Mouse (Mus musculus) liver, postnatal 0 days (tissue): ENCODE measurements around the gene Myh9. TPM values are rescaled to one million over a fixed set of nuclear protein-coding genes. Genes with fewer than 3 reads are reported as not detected.

Source experiments
- ATAC-seq: fragments of 200-750 bp; cut with Nextera tagmentation; 2 replicates; pipeline ENCODE4 v1.8.0; 2017; ENCODE audit warnings: mild to moderate bottlenecking, moderate library complexity
- DNase-seq: peaks from one replicate; pipeline ENCODE4 v3.0.0-alpha.2; 2016
- H3K27ac ChIP-seq: fragments of 300-500 bp; sonication (generic); 2 replicates; pipeline ENCODE4 v1.5.1; 2014; ENCODE audit warnings: antibody characterized with exemption, moderate library complexity, mild to moderate bottlenecking, low read depth
- H3K27me3 ChIP-seq: fragments of 300-500 bp; sonication (generic); 2 replicates; pipeline ENCODE4 v1.6.1; 2014; ENCODE audit warnings: low read length, control low read depth, mixed read lengths; ENCODE audit not compliant: insufficient read depth
- H3K36me3 ChIP-seq: fragments of 300-500 bp; sonication (generic); replicated peaks from 2 replicates; pipeline ENCODE4 v1.6.1; 2014; ENCODE audit warnings: mild to moderate bottlenecking, control low read depth, low read length, moderate library complexity, mixed read lengths; ENCODE audit not compliant: insufficient read depth
- H3K4me1 ChIP-seq: fragments of 300-500 bp; sonication (generic); 2 replicates; pipeline ENCODE4 v1.6.1; 2014; ENCODE audit warnings: antibody characterized with exemption, mild to moderate bottlenecking, control low read depth; ENCODE audit not compliant: insufficient read depth
- H3K4me2 ChIP-seq: fragments of 300-500 bp; sonication (generic); 2 replicates; pipeline ENCODE4 v1.6.1; 2014; ENCODE audit warnings: low read depth, mild to moderate bottlenecking, low read length, moderate library complexity, mixed read lengths
- H3K4me3 ChIP-seq: fragments of 300-500 bp; sonication (generic); 2 replicates; pipeline ENCODE4 v1.5.1; 2014; ENCODE audit warnings: low read depth, low read length
- H3K9ac ChIP-seq: fragments of 300-500 bp; sonication (generic); replicated peaks from 2 replicates; pipeline ENCODE4 v1.6.1; 2014; ENCODE audit warnings: mild to moderate bottlenecking, moderate library complexity
- H3K9me3 ChIP-seq: fragments of 300-500 bp; sonication (generic); 2 replicates; pipeline ENCODE4 v1.6.1; 2016; ENCODE audit warnings: mild to moderate bottlenecking, control low read depth, low read length, mixed read lengths
- CTCF ChIP-seq: sonication (generic); IDR thresholded peaks from 2 replicates; pipeline ENCODE4 v1.5.1; 2016; ENCODE audit warnings: antibody characterized with exemption, low read depth
- EP300 ChIP-seq: IDR thresholded peaks from 2 replicates; pipeline ENCODE4 v1.6.1; 2016; ENCODE audit warnings: antibody characterized with exemption, low read depth, mild to moderate bottlenecking
- WGBS: fragments of 180-500 bp; shearing (Covaris S2); extraction: QIAGEN DNeasy Blood & Tissue Kit; methylation state at CpG from one replicate; pipeline ENCODE4 v1.1.7; 2014; ENCODE audit not compliant: insufficient replicate concordance; 5-methylcytosine and 5-hydroxymethylcytosine counted together
- polyA plus RNA-seq: library from polyadenylated mRNA; unstranded; fragments of >200 nt; fragmentation: Nextera tagmentation; extraction: Ambion mirVana; gene quantifications from 2 replicates; pipeline ENCODE4 v1.2.1, GENCODE M21; 2015

Myh9 gene
- polyA plus RNA-seq, 1 experiment from 2014 or later = 22.4 TPM

DNA sequence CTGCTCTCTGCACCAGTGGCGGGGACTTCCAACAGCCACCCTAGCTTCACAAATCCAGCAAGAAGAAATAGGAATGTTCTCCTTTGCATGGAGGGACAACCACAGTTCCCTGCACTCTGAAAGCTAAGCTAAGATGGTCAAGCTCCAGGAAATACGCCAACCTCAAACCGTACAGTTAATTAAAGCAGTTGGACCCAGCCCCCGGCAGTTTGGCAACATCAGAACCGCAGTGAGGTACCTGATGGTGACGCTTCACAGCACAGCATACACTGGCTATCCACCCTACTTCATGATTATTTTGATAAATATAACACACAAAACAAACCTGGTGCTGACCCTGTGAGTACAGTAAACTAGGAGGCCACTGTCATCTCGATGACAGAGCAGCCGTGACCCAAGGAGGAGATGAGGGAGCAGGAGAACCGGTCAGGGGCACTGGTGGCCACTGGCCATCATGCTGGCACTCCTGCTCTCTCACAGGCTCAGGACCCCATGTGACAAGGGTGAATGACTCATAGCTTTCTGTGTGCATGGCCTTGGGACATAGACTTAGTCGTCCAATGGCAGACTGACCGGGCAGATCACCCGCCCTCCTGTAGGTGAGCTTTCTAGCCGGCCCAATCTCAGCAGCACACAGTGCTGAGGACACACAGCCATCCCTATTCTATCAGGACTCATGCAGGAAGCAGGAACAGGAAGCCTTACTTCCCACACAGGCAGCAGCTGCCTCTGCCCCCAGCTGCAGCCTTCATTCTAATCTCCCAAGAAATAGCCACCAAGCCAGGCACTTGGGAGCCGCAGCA is 44.2 kb downstream of the Myh9 start:
- peaks cover 51% of the 10 kb centered on the region for H3K4me1 ChIP-seq
- peaks cover 80% of the 10 kb centered on the region for H3K36me3 ChIP-seq
- H3K27ac ChIP-seq = peak overlapping the region; percentile 82
- H3K4me3 ChIP-seq = no peak overlapping the region
- DNase-seq = peak; percentile 56
- H3K9me3 ChIP-seq = no peaks in the 10 kb centered on the region
- peak; percentile 81 for ATAC-seq
- H3K4me2 ChIP-seq = no peak overlapping the region
- no peak overlapping the region for H3K9ac ChIP-seq
- WGBS = 65% methylated on average over 14 of the region's 14 CpGs
- no peak for TF ChIP-seq EP300
- peak; percentile 15; the same call in 1 of the 2 replicates for TF ChIP-seq CTCF
- no peaks in the 10 kb centered on the region for H3K27me3 ChIP-seq

DNA sequence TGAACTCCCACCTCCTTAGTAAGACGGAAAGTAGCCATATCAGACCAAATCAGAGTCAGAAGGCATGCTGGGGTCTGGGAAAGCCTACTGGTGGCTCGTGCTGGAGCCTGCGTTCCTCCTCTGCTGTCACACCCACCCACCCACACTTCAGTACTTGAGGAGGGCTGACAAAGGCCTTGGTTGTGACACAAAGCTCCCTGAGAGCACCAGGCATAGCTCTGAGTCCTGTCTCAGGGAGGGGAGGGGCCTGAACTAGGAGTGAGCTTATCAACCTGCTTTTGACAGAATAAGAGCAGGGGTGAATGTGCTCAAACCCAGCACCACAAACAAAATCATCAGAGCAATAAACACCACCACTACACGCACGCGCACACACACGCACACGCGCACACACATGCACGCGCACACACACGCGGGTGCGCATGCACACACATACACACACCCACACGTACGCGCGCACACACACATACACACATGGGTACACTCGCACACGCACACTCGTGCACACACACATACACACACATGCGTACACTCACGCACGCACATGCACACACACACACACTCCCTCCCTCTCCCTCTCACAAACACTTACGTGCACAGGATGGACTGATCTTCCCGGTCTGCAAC is 45.5 kb downstream of the Myh9 start:
- Histone ChIP-seq H3K4me2 (no peak overlapping the region), H3K9ac (no peak overlapping the region), H3K4me3 (no peak overlapping the region), H3K9me3 (no peaks in the 10 kb centered on the region), H3K36me3 (peaks cover 82% of the 10 kb centered on the region), H3K27ac (no peak overlapping the region), H3K27me3 (no peaks in the 10 kb centered on the region), H3K4me1 (peaks cover 42% of the 10 kb centered on the region)
- TF ChIP-seq CTCF = no peak
- TF ChIP-seq EP300 = no peak
- DNase-seq (no peak), ATAC-seq (no peak)
- WGBS = 90% methylated on average over 26 of the region's 26 CpGs

DNA sequence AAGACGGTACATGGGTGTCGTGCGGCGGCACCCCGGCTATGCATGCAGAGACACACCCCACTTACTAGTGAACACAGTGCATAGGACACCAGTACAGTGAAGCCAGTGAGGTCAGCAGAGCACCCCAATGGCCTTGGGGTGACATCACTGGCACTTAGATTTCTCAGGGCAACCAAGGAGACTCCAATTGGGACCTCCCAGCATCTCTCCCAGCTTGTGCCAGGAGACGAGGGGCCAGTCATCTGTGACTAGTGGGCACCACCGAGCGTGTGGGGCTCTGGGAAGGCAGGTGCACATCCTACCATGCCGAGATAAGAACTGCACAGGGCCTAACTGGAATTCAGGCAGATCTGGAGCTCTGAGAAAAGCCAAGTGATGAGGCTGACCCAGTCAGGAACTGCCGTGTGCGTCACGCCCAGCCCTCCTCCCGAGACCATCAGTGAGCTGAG is 47.0 kb downstream of the Myh9 start:
- Histone ChIP-seq H3K27ac (no peak overlapping the region), H3K4me2 (no peak overlapping the region), H3K4me3 (no peak overlapping the region), H3K36me3 (peaks cover 87% of the 10 kb centered on the region), H3K9me3 (no peaks in the 10 kb centered on the region), H3K4me1 (peaks cover 26% of the 10 kb centered on the region), H3K27me3 (no peaks in the 10 kb centered on the region), H3K9ac (no peak overlapping the region)
- ATAC-seq (no peak), DNase-seq (no peak)
- 90% methylated on average over 13 of the region's 13 CpGs for WGBS
- no peak for TF ChIP-seq EP300
- no peak for TF ChIP-seq CTCF

DNA sequence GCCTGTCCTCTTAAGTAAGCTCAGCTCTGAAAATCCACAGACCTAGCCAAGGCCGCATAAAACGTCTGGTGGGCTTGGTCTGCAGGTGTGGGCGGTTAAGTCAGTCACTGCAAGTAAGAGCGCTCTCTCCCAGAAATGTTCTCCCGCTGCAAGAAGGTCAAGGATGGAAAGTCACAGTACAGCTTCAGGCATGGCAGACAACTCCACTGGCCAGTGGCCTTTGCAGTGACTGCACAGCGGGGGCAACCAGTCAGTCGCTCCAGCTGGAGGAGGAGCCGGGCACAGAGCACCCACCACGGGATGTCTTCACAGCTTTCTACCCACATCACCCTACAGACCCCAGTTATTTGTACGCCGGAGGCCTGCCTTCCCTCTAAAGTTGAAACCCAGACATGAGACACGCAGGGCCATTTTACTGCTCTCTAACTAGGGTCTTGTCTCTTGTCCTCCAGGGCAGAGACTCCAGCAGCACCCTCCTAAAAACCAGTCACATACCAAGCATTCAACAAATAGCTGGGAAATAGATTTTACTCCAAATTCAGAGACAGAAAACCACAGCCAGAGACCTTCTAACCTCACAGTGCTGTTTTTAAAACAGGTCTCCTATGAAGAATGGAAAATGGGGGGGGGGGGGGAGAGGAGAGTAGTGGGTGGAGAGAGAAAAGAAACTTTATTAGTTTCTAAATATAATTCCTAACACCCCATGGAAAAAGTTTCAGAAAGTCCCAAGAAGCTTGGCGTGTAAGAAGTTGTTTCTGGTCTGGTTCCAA is 47.7 kb downstream of the Myh9 start:
- no peak overlapping the region for H3K4me3 ChIP-seq
- TF ChIP-seq EP300 (no peak), CTCF (no peak)
- WGBS = 83% methylated on average over 13 of the region's 13 CpGs
- no peak for ATAC-seq
- H3K27me3 ChIP-seq = no peaks in the 10 kb centered on the region
- H3K27ac ChIP-seq = no peak overlapping the region
- H3K4me1 ChIP-seq = peaks cover 20% of the 10 kb centered on the region
- H3K9me3 ChIP-seq = no peaks in the 10 kb centered on the region
- no peak for DNase-seq
- H3K9ac ChIP-seq = no peak overlapping the region
- H3K4me2 ChIP-seq = no peak overlapping the region
- peaks cover 87% of the 10 kb centered on the region for H3K36me3 ChIP-seq

DNA sequence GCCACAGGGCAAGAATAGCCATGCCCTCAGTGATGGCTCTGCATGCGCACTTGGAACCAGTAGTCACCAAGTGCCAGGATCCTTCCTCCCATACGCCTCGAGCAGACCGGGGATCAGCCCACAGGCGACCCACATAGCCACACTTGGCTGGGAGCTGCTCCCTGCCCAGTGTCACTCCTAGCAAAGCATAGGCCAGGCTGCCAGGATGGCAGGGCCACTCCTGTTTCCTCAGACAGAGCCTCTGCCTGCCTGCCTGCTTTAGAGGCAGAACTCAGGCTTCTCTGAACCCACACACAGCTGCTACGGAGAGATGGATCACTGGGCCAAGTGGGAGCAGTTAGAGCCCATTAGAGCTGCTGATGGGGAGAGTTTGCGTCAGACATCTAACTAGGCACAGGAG is 48.4 kb downstream of the Myh9 start:
- TF ChIP-seq EP300 = no peak
- no peak for TF ChIP-seq CTCF
- Histone ChIP-seq H3K27me3 (no peaks in the 10 kb centered on the region), H3K4me3 (no peak overlapping the region), H3K4me1 (peaks cover 12% of the 10 kb centered on the region), H3K4me2 (no peak overlapping the region), H3K9me3 (no peaks in the 10 kb centered on the region), H3K27ac (no peak overlapping the region), H3K9ac (no peak overlapping the region), H3K36me3 (peaks cover 89% of the 10 kb centered on the region)
- no peak for ATAC-seq
- 87% methylated on average over 7 of the region's 7 CpGs for WGBS
- DNase-seq = no peak

DNA sequence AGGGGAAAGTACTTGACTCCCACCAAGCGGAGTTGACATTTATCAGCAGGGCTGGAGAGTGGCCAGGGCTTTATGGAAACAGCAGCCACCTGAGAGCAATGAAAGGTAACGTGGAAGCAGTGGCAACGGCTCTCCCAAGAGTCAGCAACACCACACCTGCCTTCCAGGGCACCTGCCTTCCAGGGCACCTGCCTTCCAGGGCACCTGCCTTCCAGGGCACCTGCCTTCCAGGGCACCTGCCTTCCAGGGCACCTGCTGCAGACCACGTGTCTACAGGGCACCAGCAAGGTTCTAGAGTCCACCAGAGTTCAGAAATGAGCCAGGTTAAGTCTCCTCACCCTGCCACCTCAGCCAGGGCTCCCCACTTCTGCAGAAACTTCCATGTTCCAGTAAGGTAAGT is 48.9 kb downstream of the Myh9 start:
- Histone ChIP-seq H3K36me3 (peaks cover 94% of the 10 kb centered on the region), H3K27me3 (no peaks in the 10 kb centered on the region), H3K9ac (no peak overlapping the region), H3K9me3 (no peaks in the 10 kb centered on the region), H3K4me3 (no peak overlapping the region), H3K4me2 (no peak overlapping the region), H3K4me1 (peaks cover 8% of the 10 kb centered on the region; the same call in 1 of the 2 replicates), H3K27ac (no peak overlapping the region)
- TF ChIP-seq EP300 (no peak), CTCF (no peak)
- WGBS = 82% methylated on average over 4 of the region's 4 CpGs
- ATAC-seq = no peak
- no peak for DNase-seq
